Comparison of ENCODE assay signal across 21 mouse cellular contexts in the genomic region with DNA sequence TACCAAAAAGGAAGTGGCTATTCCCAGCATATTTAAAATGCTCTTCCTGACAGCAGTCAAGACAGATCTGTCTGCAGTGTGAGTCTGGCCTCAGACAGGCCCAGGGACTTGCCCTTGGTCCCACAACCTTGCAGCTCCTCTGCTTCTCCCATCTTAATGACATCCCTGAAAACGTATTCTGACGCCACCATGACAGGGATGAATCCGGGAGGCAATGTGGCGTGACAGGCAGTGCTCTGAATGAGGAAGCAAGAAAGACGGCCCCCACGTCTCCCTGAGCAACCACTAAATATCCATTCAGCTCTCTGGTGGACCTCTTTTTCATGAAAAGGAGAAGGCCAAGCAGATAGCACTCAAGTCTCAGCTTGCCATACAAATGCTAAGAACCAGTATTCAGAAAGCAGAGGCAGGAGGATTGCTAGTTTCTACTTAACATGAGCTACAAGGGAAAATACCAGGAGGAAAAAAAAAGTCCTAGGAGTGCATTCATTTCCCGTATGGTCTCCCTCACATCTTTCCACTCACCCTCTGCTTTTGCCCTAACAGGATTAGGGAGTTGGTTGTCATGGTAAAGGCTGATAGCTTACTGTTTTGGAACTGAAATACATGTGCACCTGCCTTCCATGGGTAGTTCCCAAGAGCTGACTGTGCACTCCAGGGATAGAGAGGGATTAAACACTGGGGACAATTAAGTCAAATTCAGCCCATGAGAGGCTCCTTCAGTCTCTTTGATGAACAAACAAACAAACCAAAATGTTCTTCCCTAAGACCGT.
A peak's percentile ranks its signal among the peaks of the same experiment; 100 is the strongest.
DNase-seq lines count a peak whose midpoint lies in the region; ATAC-seq and TF ChIP-seq lines count a peak whose summit lies in the region.
"Had no signal": no experiment of that assay in that cellular context is flagged by ENCODE, and none has a peak within 500 bp of the region (broad histone marks: within the 10 kb centered on the region; RNA-seq: fewer than 3 reads in every experiment).

No protein-coding gene starts in this region.

- H3K27ac ChIP-seq in hindbrain, postnatal 0 days, result no peak overlapping the region
- H3K27ac ChIP-seq in hindbrain, embryonic 13.5 days, result no peak overlapping the region
- peak overlapping the region; percentile 32; the same call in 1 of the 2 replicates for H3K27ac ChIP-seq in midbrain, embryonic 11.5 days (ENCODE audit: low read depth, low read length)
- H3K27ac ChIP-seq in midbrain, postnatal 0 days (ENCODE audit: low read depth, low read length), result no peak overlapping the region
- 0 out of 2 replicates have a peak overlapping the region, but pooled peaks have one; percentile 40 for H3K27ac ChIP-seq in midbrain, embryonic 13.5 days
- H3K27ac ChIP-seq: embryonic facial prominence, embryonic 13.5 days; forebrain, embryonic 12.5 days; gastrocnemius, adult 2 months; hindbrain, embryonic 14.5 days had no signal

- DNase-seq in embryo, embryonic 10 days (ENCODE audit: low spot score), result peak; percentile 13
- DNase-seq in embryo, embryonic 11 days, result no peak
- DNase-seq in hindbrain, postnatal 0 days (ENCODE audit: low spot score), result peak; percentile 18
- DNase-seq in midbrain, embryonic 11.5 days (ENCODE audit: low spot score, missing footprints), result no peak
- DNase-seq in midbrain, postnatal 0 days (ENCODE audit: low spot score), result no peak
- DNase-seq: adrenal gland, postnatal 10 days; B cell, adult 2 months; cerebellum, adult 18-20 months; cerebellum, adult 9-11 months; cerebellum, postnatal 36 days; gastrocnemius, adult 2 months; gastrocnemius, postnatal 25 days had no signal

- H3K4me1 ChIP-seq in hindbrain, postnatal 0 days (ENCODE audit: insufficient read depth, low read length), result no peaks in the 10 kb centered on the region
- peaks cover 4% of the 10 kb centered on the region; the same call in 1 of the 2 replicates for H3K4me1 ChIP-seq in hindbrain, embryonic 13.5 days (replicated peaks)
- peaks cover 3% of the 10 kb centered on the region; the same call in 1 of the 2 replicates for H3K4me1 ChIP-seq in midbrain, embryonic 11.5 days (ENCODE audit: control insufficient read depth, insufficient read depth, low read length)
- no peaks in the 10 kb centered on the region for H3K4me1 ChIP-seq in midbrain, postnatal 0 days (ENCODE audit: insufficient read depth, low read length)
- 0 out of 2 replicates have a peak, but pooled peaks cover 2% of the 10 kb centered on the region for H3K4me1 ChIP-seq in midbrain, embryonic 13.5 days (replicated peaks)
- H3K4me1 ChIP-seq: embryonic facial prominence, embryonic 13.5 days; forebrain, embryonic 12.5 days; heart, embryonic 12.5 days had no signal

- H3K27me3 ChIP-seq in hindbrain, postnatal 0 days (ENCODE audit: insufficient read depth, low read length), result no peaks in the 10 kb centered on the region
- H3K27me3 ChIP-seq in hindbrain, embryonic 13.5 days, result no peaks in the 10 kb centered on the region
- no peaks in the 10 kb centered on the region for H3K27me3 ChIP-seq in midbrain, embryonic 11.5 days (ENCODE audit: control insufficient read depth, insufficient read depth, low read length)
- H3K27me3 ChIP-seq in midbrain, postnatal 0 days (ENCODE audit: insufficient read depth, low read length), result no peaks in the 10 kb centered on the region
- H3K27me3 ChIP-seq in midbrain, embryonic 13.5 days, result no peaks in the 10 kb centered on the region
- H3K27me3 ChIP-seq: embryonic facial prominence, embryonic 13.5 days; forebrain, embryonic 12.5 days; heart, embryonic 12.5 days had no signal

- no peaks in the 10 kb centered on the region for H3K36me3 ChIP-seq in hindbrain, postnatal 0 days (ENCODE audit: insufficient read depth, low read length)
- 0 out of 2 replicates have a peak, but pooled peaks cover 4% of the 10 kb centered on the region for H3K36me3 ChIP-seq in hindbrain, embryonic 13.5 days
- H3K36me3 ChIP-seq in midbrain, embryonic 11.5 days (ENCODE audit: control insufficient read depth, insufficient read depth, low read length), result no peaks in the 10 kb centered on the region
- H3K36me3 ChIP-seq in midbrain, postnatal 0 days (ENCODE audit: insufficient read depth, low read length), result peaks cover 6% of the 10 kb centered on the region; the same call in 1 of the 2 replicates
- H3K36me3 ChIP-seq in midbrain, embryonic 13.5 days, result no peaks in the 10 kb centered on the region
- H3K36me3 ChIP-seq: embryonic facial prominence, embryonic 13.5 days; forebrain, embryonic 12.5 days; heart, embryonic 12.5 days had no signal

- H3K4me2 ChIP-seq in hindbrain, postnatal 0 days (ENCODE audit: low read depth, low read length), result no peak overlapping the region
- no peak overlapping the region for H3K4me2 ChIP-seq in hindbrain, embryonic 13.5 days
- no peak overlapping the region for H3K4me2 ChIP-seq in midbrain, embryonic 11.5 days
- no peak overlapping the region for H3K4me2 ChIP-seq in midbrain, postnatal 0 days (ENCODE audit: low read depth, low read length, poor library complexity, severe bottlenecking)
- no peak overlapping the region for H3K4me2 ChIP-seq in midbrain, embryonic 13.5 days (replicated peaks)
- H3K4me2 ChIP-seq: embryonic facial prominence, embryonic 13.5 days; forebrain, embryonic 12.5 days; heart, embryonic 12.5 days; hindbrain, embryonic 14.5 days had no signal

- no peak overlapping the region for H3K9ac ChIP-seq in hindbrain, postnatal 0 days (replicated peaks; ENCODE audit: low read length)
- no peak overlapping the region for H3K9ac ChIP-seq in hindbrain, embryonic 13.5 days
- H3K9ac ChIP-seq in midbrain, embryonic 11.5 days (ENCODE audit: low read length), result no peak overlapping the region
- H3K9ac ChIP-seq in midbrain, postnatal 0 days (replicated peaks; ENCODE audit: low read length, poor library complexity, severe bottlenecking), result no peak overlapping the region
- H3K9ac ChIP-seq in midbrain, embryonic 13.5 days (replicated peaks), result no peak overlapping the region
- H3K9ac ChIP-seq: embryonic facial prominence, embryonic 13.5 days; forebrain, embryonic 12.5 days; heart, embryonic 12.5 days; hindbrain, embryonic 14.5 days had no signal

- no peaks in the 10 kb centered on the region for H3K9me3 ChIP-seq in hindbrain, postnatal 0 days (ENCODE audit: low read length)
- H3K9me3 ChIP-seq in hindbrain, embryonic 13.5 days, result no peaks in the 10 kb centered on the region
- H3K9me3 ChIP-seq in midbrain, embryonic 11.5 days (ENCODE audit: control insufficient read depth, low read length), result no peaks in the 10 kb centered on the region
- no peaks in the 10 kb centered on the region for H3K9me3 ChIP-seq in midbrain, postnatal 0 days (ENCODE audit: low read length)
- H3K9me3 ChIP-seq in midbrain, embryonic 13.5 days, result no peaks in the 10 kb centered on the region
- H3K9me3 ChIP-seq: embryonic facial prominence, embryonic 13.5 days; forebrain, embryonic 12.5 days; heart, embryonic 12.5 days had no signal

- H3K4me3 ChIP-seq in hindbrain, postnatal 0 days (ENCODE audit: low read length), result no peak overlapping the region
- no peak overlapping the region for H3K4me3 ChIP-seq in hindbrain, embryonic 13.5 days
- H3K4me3 ChIP-seq in midbrain, embryonic 11.5 days (ENCODE audit: low read depth, low read length), result no peak overlapping the region
- no peak overlapping the region for H3K4me3 ChIP-seq in midbrain, postnatal 0 days (ENCODE audit: low read depth, low read length)
- no peak overlapping the region for H3K4me3 ChIP-seq in midbrain, embryonic 13.5 days (replicated peaks)
- H3K4me3 ChIP-seq: embryonic facial prominence, embryonic 13.5 days; forebrain, embryonic 12.5 days; gastrocnemius, adult 2 months; heart, embryonic 12.5 days had no signal

- no peak for TF ChIP-seq CTCF in hindbrain, postnatal 0 days (IDR thresholded peaks at IDR 0.05; ENCODE audit: low read depth)
- TF ChIP-seq CTCF in midbrain, postnatal 0 days (IDR thresholded peaks at IDR 0.05), result no peak

- 42% methylated on average over 8 of the region's 8 CpGs for WGBS in hindbrain, postnatal 0 days
- 29% methylated on average over 8 of the region's 8 CpGs for WGBS in hindbrain, embryonic 13.5 days
- WGBS in midbrain, embryonic 11.5 days, result 17% methylated on average over 8 of the region's 8 CpGs
- WGBS in midbrain, postnatal 0 days, result 27% methylated on average over 8 of the region's 8 CpGs
- WGBS in midbrain, embryonic 13.5 days, result 11% methylated on average over 8 of the region's 8 CpGs

- no peak for ATAC-seq in hindbrain, postnatal 0 days
- no peak for ATAC-seq in hindbrain, embryonic 13.5 days (ENCODE audit: low FRiP score)
- peak; percentile 78 for ATAC-seq in midbrain, embryonic 11.5 days (ENCODE audit: low FRiP score)
- no peak for ATAC-seq in midbrain, postnatal 0 days (ENCODE audit: low FRiP score)
- ATAC-seq in midbrain, embryonic 13.5 days, result peak; percentile 67
- ATAC-seq in inflammation-experienced regulatory T-cells, adult 6 months, result no peak
- ATAC-seq: CD4-positive, CD25-positive, alpha-beta regulatory T cell, adult 4 months; forebrain, embryonic 16.5 days had no signal

Comparison
In these comparisons a context has a peak if more than half of its experiments do, and no peak if none do; other contexts are left out.
1. DNase-seq: peak in embryo, embryonic 10 days (single experiment) and hindbrain, postnatal 0 days (single experiment); none in embryo, embryonic 11 days (single experiment), midbrain, embryonic 11.5 days (single experiment) and midbrain, postnatal 0 days (single experiment).
2. ATAC-seq: peak in midbrain, embryonic 11.5 days (single experiment) and midbrain, embryonic 13.5 days (single experiment); none in hindbrain, postnatal 0 days (single experiment), hindbrain, embryonic 13.5 days (single experiment), midbrain, postnatal 0 days (single experiment) and inflammation-experienced regulatory T-cells, adult 6 months (single experiment).
3. H3K27ac ChIP-seq: peak in midbrain, embryonic 11.5 days (single experiment) and midbrain, embryonic 13.5 days (single experiment); none in hindbrain, postnatal 0 days (single experiment), hindbrain, embryonic 13.5 days (single experiment) and midbrain, postnatal 0 days (single experiment).